Mouse (Mus musculus): ENCODE measurements around the gene E130116L18Rik.

DNA sequence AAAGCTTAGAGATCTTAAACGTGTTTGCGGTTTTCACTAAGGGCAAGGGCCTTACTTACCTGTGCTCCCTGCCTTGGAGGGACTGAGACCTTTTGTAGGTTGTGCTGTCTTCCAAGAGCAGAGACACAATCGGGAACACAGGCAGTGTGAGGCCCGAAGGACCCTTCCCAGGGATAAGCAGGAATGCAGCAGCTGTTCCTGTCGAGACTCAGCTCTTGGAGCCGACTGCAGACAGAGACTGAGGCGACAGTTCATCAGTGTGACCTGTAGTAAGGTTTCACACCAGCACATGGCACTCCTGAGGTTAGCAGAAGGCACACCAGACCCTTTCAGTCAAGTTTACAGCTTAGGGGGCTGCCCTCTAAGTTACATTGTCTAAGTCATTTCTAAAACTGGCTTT, 39.3 kb upstream of the E130116L18Rik start:
- TF ChIP-seq POLR2A (IDR thresholded peaks at IDR 0.05; ENCODE audit: borderline replicate concordance, extremely low read depth, insufficient read depth, insufficient read length, poor library complexity, severe bottlenecking) (no peak), CTCF (IDR thresholded peaks at IDR 0.05; ENCODE audit: borderline replicate concordance, extremely low read depth, insufficient read depth, insufficient read length) (no peak)
